Mouse (Mus musculus): ENCODE results near the gene Hk2. TPM values are rescaled to one million over a fixed set of nuclear protein-coding genes. Genes with fewer than 3 reads are reported as not detected.
"Not testable (repeated sequence)": the region's sequence is repeated elsewhere in the genome, so short reads cannot be mapped to it uniquely, and the experiment has no call there.

The Hk2 gene
- polyA plus RNA-seq, 1 experiment from 2014 or later: 20.1 TPM

GRCm38 (mm10) chr6:82688586-82688985 lies 85.7 kb downstream of the Hk2 start:
- H3K36me3 ChIP-seq (ENCODE audit: control insufficient read depth, insufficient read depth, low read length); H3K9ac ChIP-seq (ENCODE audit: low read length); H3K4me3 ChIP-seq (ENCODE audit: low read depth, low read length); ATAC-seq (ENCODE audit: insufficient number of reproducible peaks, low FRiP score, low TSS enrichment, low read depth); H3K9me3 ChIP-seq (ENCODE audit: control insufficient read depth, low read length); H3K27me3 ChIP-seq (ENCODE audit: control insufficient read depth, insufficient read depth, low read length); H3K4me1 ChIP-seq (ENCODE audit: control insufficient read depth, insufficient read depth, low read length); H3K4me2 ChIP-seq (ENCODE audit: low read depth, severe bottlenecking); DNase-seq (ENCODE audit: low spot score); H3K27ac ChIP-seq (replicated peaks; ENCODE audit: low read depth, low read length): not testable (repeated sequence)
- WGBS: 57% methylated on average over 5 of the region's 5 CpGs

GRCm38 (mm10) chr6:82684136-82684535 lies 90.1 kb downstream of the Hk2 start:
- DNase-seq (ENCODE audit: low spot score): no peak
- H3K36me3 ChIP-seq (ENCODE audit: control insufficient read depth, insufficient read depth, low read length): no peaks in the 10 kb centered on the region

GRCm38 (mm10) chr6:82679286-82679685 lies 95.0 kb downstream of the Hk2 start:
- DNase-seq (ENCODE audit: low spot score); H3K4me1 ChIP-seq (ENCODE audit: control insufficient read depth, insufficient read depth, low read length); H3K36me3 ChIP-seq (ENCODE audit: control insufficient read depth, insufficient read depth, low read length); H3K27me3 ChIP-seq (ENCODE audit: control insufficient read depth, insufficient read depth, low read length); H3K4me3 ChIP-seq (ENCODE audit: low read depth, low read length); H3K4me2 ChIP-seq (ENCODE audit: low read depth, severe bottlenecking); H3K27ac ChIP-seq (replicated peaks; ENCODE audit: low read depth, low read length); ATAC-seq (ENCODE audit: insufficient number of reproducible peaks, low FRiP score, low TSS enrichment, low read depth); H3K9ac ChIP-seq (ENCODE audit: low read length); H3K9me3 ChIP-seq (ENCODE audit: control insufficient read depth, low read length): not testable (repeated sequence)
- WGBS: 84% methylated on average over 2 of the region's 2 CpGs

More at GRCm38 (mm10) chr6:82684136-82684535, 90.1 kb downstream of the Hk2 start:
- no peaks in the 10 kb centered on the region for H3K4me1 ChIP-seq (ENCODE audit: control insufficient read depth, insufficient read depth, low read length)
- no peak for ATAC-seq (ENCODE audit: insufficient number of reproducible peaks, low FRiP score, low TSS enrichment, low read depth)
- H3K4me3 ChIP-seq (ENCODE audit: low read depth, low read length): no peak overlapping the region
- H3K9ac ChIP-seq (ENCODE audit: low read length): no peak overlapping the region
- H3K9me3 ChIP-seq (ENCODE audit: control insufficient read depth, low read length): no peaks in the 10 kb centered on the region
- no peak overlapping the region for H3K27ac ChIP-seq (replicated peaks; ENCODE audit: low read depth, low read length)
- no peak overlapping the region for H3K4me2 ChIP-seq (ENCODE audit: low read depth, severe bottlenecking)
- H3K27me3 ChIP-seq (ENCODE audit: control insufficient read depth, insufficient read depth, low read length): no peaks in the 10 kb centered on the region

- H3K9ac ChIP-seq (ENCODE audit: low read length); H3K4me2 ChIP-seq (ENCODE audit: low read depth, severe bottlenecking); H3K4me1 ChIP-seq (ENCODE audit: control insufficient read depth, insufficient read depth, low read length); H3K27me3 ChIP-seq (ENCODE audit: control insufficient read depth, insufficient read depth, low read length); DNase-seq (ENCODE audit: low spot score); H3K36me3 ChIP-seq (ENCODE audit: control insufficient read depth, insufficient read depth, low read length); ATAC-seq (ENCODE audit: insufficient number of reproducible peaks, low FRiP score, low TSS enrichment, low read depth); H3K9me3 ChIP-seq (ENCODE audit: control insufficient read depth, low read length); H3K27ac ChIP-seq (replicated peaks; ENCODE audit: low read depth, low read length); H3K4me3 ChIP-seq (ENCODE audit: low read depth, low read length): not testable (repeated sequence)
- WGBS: 74% methylated on average over 3 of the region's 3 CpGs
Measured at GRCm38 (mm10) chr6:82677629-82678028, 96.6 kb downstream of the Hk2 start.

Other genes with a start within 250 kb of the Hk2 start
- gene Pole4, start 69.1 kb downstream of the Hk2 start, polyA plus RNA-seq (2014; fragmentation: Nextera tagmentation; extraction: Ambion mirVana): 99.5 and 105 TPM in 2 replicates
- gene Sema4f, start 165.3 kb upstream of the Hk2 start, polyA plus RNA-seq (2014; fragmentation: Nextera tagmentation; extraction: Ambion mirVana): 1.1 and 1.2 TPM in 2 replicates
- 0.12 and 0.27 TPM in 2 replicates for gene M1ap, start 172.4 kb upstream of the Hk2 start, polyA plus RNA-seq (2014; fragmentation: Nextera tagmentation; extraction: Ambion mirVana)

Data from limb, embryonic 11.5 days (tissue).